Mouse (Mus musculus): ENCODE results near the gene Dcdc2b. TPM values are rescaled to one million over a fixed set of nuclear protein-coding genes. Genes with fewer than 3 reads are reported as not detected.

The Dcdc2b gene
- 0.28 and 0.47 TPM in 2 replicates for polyA plus RNA-seq (2012; rRNA removed)
- polyA plus RNA-seq (2014; fragmentation: Nextera tagmentation; extraction: Ambion mirVana): 0.19 and 0.61 TPM in 2 replicates

DNA sequence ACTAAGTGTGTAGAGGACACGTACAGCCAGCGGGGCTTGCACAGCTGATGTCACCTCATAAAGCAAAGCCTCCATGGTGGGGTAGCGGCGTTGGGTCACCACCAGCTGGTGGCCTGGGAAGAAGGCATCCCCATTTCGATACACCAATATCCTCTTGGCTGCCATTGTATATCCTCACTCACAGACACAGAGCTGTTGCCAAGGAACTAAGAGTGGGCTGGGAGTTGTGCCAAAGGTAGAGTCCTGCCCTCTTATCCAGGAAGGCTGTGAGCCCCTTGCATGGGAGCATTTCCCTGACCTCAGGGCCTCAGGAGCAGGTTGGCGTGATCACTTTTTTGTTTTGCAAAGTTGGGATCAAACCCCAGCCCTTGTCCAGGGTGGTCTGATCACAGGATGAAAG is at the start of gene Dcdc2b:
TSS of gene Dcdc2b (minus strand) at position 165 of the 400 bp plus-strand sequence.
- H3K4me3 ChIP-seq (ENCODE audit: insufficient read depth in 1 of 2, low read depth in 2 of 2, low read length in 2 of 2): no peak within 1 kb of the TSS
- TF ChIP-seq EP300 (IDR thresholded peaks at IDR 0.05; ENCODE audit: low read depth): no peak
- no peak for TF ChIP-seq CTCF (IDR thresholded peaks at IDR 0.05; ENCODE audit: low read depth)
- no peaks in the 10 kb centered on the region for H3K9me3 ChIP-seq (ENCODE audit: control insufficient read depth, low read length)
- ATAC-seq (ENCODE audit: insufficient read depth): no peak
- H3K4me2 ChIP-seq (ENCODE audit: low read depth): no peak within 1 kb of the TSS
- no peaks in the 10 kb centered on the region for H3K27me3 ChIP-seq (ENCODE audit: control insufficient read depth, insufficient read depth, low read length)
- H3K27ac ChIP-seq: no peak within 1 kb of the TSS
- 76% methylated on average over 6 of the region's 6 CpGs for WGBS (ENCODE audit: insufficient replicate concordance)
- H3K9ac ChIP-seq (replicated peaks): no peak within 1 kb of the TSS
- peaks cover 4% of the 10 kb centered on the region for H3K36me3 ChIP-seq (replicated peaks; ENCODE audit: control insufficient read depth, insufficient read depth, low read depth)
- peaks cover 5% of the 10 kb centered on the region in 2 experiments for H3K4me1 ChIP-seq (replicated peaks; ENCODE audit: control insufficient read depth in 2 of 2, insufficient read depth in 2 of 2, low read length in 1 of 2)
- DNase-seq (ENCODE audit: low read depth in 3 of 3, low spot score in 3 of 3): no peak

DNA sequence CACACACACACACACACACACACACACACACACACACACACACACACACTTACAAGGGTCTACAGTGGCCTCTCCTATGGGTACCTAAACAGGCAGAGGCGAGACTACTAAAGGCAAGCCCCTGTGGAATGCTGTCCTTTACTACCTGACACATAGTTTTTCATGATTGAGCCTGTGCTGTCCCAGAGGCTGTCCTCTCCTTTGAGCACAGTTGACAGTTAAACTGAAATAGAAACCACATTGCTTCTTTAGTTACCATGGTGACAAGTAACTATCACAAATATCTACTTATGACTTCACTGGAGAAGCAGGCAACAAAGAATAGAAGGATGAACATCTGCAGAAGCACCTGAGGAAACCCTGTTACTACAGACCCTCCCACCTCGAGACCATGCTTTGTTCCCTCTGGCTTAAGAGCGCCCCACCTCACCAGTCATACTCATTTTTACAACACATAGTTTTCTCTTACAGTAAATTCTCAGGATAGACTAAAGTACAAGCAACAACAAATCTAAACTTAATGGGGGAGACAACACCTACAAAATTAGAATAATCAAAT is 48.3 kb upstream of the Dcdc2b start:
- TF ChIP-seq CTCF (IDR thresholded peaks at IDR 0.05; ENCODE audit: low read depth): no peak
- no peak for TF ChIP-seq EP300 (IDR thresholded peaks at IDR 0.05; ENCODE audit: low read depth)
- peaks cover 19% of the 10 kb centered on the region for H3K36me3 ChIP-seq (replicated peaks; ENCODE audit: control insufficient read depth, insufficient read depth, low read depth)
- DNase-seq (ENCODE audit: low read depth in 3 of 3, low spot score in 3 of 3) (no peak), ATAC-seq (ENCODE audit: insufficient read depth) (no peak)
- no peak overlapping the region for H3K4me3 ChIP-seq (ENCODE audit: insufficient read depth in 1 of 2, low read depth in 2 of 2, low read length in 2 of 2)
- WGBS (ENCODE audit: insufficient replicate concordance): 72% methylated on average over 3 of the region's 3 CpGs
- no peak overlapping the region for H3K4me2 ChIP-seq (ENCODE audit: low read depth)
- no peaks in the 10 kb centered on the region for H3K4me1 ChIP-seq (replicated peaks; ENCODE audit: control insufficient read depth in 2 of 2, insufficient read depth in 2 of 2, low read length in 1 of 2)
- H3K9me3 ChIP-seq (ENCODE audit: control insufficient read depth, low read length): no peaks in the 10 kb centered on the region
- no peak overlapping the region for H3K9ac ChIP-seq (replicated peaks)
- H3K27me3 ChIP-seq (ENCODE audit: control insufficient read depth, insufficient read depth, low read length): no peaks in the 10 kb centered on the region
- H3K27ac ChIP-seq: no peak overlapping the region

DNA sequence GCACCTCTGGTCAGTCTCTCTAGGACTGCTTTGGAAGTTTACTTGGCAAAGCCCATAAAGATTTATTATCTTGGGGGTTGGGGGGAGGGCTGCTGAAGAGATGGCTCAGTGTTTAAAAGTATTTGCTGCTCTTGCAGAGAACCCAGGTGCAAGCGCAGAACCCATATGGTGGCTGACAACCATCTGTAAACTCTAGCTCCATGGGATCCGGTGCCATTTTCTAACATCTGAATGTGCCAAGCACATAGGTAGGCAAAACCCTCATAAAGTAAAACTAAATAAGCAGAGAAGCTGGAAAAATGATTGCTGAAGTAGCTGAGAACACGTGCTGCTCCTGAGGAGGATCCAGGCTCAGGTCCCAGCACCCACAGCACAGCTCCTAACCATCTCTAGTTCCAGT is 47.5 kb upstream of the Dcdc2b start:
- WGBS (ENCODE audit: insufficient replicate concordance): 85% methylated on average over 3 of the region's 3 CpGs

DNA sequence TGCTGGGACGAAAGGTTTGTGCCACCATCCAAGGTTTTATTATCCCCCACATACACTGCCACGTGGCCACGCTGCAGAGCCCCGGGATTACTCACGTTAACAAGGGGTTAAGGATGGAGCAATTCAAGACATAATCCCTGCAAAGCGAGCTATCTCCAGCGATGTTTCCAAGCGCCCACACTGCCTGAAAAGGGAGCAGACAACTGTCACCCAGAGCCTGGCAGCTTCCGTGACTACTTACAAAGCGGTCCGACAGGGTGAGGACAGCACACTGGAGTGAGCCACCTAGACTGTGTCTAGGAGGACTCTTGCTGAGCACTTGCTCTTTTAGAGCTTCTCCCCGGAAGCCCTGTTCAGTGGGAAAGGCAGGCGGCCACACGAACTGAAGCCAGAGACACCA is 40.7 kb upstream of the Dcdc2b start:
- DNase-seq (ENCODE audit: low read depth in 3 of 3, low spot score in 3 of 3) (no peak), ATAC-seq (ENCODE audit: insufficient read depth) (no peak)
- Histone ChIP-seq H3K27me3 (ENCODE audit: control insufficient read depth, insufficient read depth, low read length) (no peaks in the 10 kb centered on the region), H3K36me3 (replicated peaks; ENCODE audit: control insufficient read depth, insufficient read depth, low read depth) (peaks cover 56% of the 10 kb centered on the region), H3K4me1 (replicated peaks; ENCODE audit: control insufficient read depth in 2 of 2, insufficient read depth in 2 of 2, low read length in 1 of 2) (no peaks in the 10 kb centered on the region), H3K4me2 (ENCODE audit: low read depth) (no peak overlapping the region), H3K9me3 (ENCODE audit: control insufficient read depth, low read length) (no peaks in the 10 kb centered on the region), H3K9ac (replicated peaks) (no peak overlapping the region), H3K4me3 (ENCODE audit: insufficient read depth in 1 of 2, low read depth in 2 of 2, low read length in 2 of 2) (no peak overlapping the region), H3K27ac (no peak overlapping the region)
- TF ChIP-seq EP300 (IDR thresholded peaks at IDR 0.05; ENCODE audit: low read depth) (no peak), CTCF (IDR thresholded peaks at IDR 0.05; ENCODE audit: low read depth) (no peak)
- WGBS (ENCODE audit: insufficient replicate concordance): 76% methylated on average over 14 of the region's 14 CpGs

More for the DNA sequence above, 47.5 kb upstream of the Dcdc2b start:
- Histone ChIP-seq H3K4me3 (ENCODE audit: insufficient read depth in 1 of 2, low read depth in 2 of 2, low read length in 2 of 2) (no peak overlapping the region), H3K27me3 (ENCODE audit: control insufficient read depth, insufficient read depth, low read length) (no peaks in the 10 kb centered on the region), H3K36me3 (replicated peaks; ENCODE audit: control insufficient read depth, insufficient read depth, low read depth) (peaks cover 24% of the 10 kb centered on the region), H3K27ac (no peak overlapping the region), H3K9me3 (ENCODE audit: control insufficient read depth, low read length) (no peaks in the 10 kb centered on the region), H3K4me2 (ENCODE audit: low read depth) (no peak overlapping the region), H3K4me1 (replicated peaks; ENCODE audit: control insufficient read depth in 2 of 2, insufficient read depth in 2 of 2, low read length in 1 of 2) (no peaks in the 10 kb centered on the region), H3K9ac (replicated peaks) (no peak overlapping the region)
- no peak for TF ChIP-seq EP300 (IDR thresholded peaks at IDR 0.05; ENCODE audit: low read depth)
- TF ChIP-seq CTCF (IDR thresholded peaks at IDR 0.05; ENCODE audit: low read depth): no peak
- ATAC-seq (ENCODE audit: insufficient read depth) (no peak), DNase-seq (ENCODE audit: low read depth in 3 of 3, low spot score in 3 of 3) (no peak)

DNA sequence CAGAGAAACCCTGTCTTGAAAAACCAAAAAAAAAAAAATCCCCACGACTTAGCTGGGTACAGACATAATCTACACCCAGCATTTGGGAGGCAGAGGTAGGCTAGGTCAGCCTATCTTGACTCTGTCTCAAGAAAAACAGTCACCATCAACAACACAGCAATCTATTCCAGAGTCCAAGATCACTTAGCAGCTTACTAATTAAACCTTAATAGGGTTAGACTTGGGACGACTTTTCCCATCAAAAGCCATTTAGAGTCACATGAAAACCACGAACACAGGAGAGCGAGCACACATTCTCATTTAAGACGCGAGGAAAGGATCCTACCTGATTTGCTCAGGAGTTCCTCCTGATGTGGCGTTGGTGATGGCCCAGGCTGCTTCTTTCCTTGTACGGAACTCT is 36.3 kb upstream of the Dcdc2b start:
- Histone ChIP-seq H3K4me3 (ENCODE audit: insufficient read depth in 1 of 2, low read depth in 2 of 2, low read length in 2 of 2) (no peak overlapping the region), H3K27ac (no peak overlapping the region), H3K27me3 (ENCODE audit: control insufficient read depth, insufficient read depth, low read length) (no peaks in the 10 kb centered on the region), H3K4me1 (replicated peaks; ENCODE audit: control insufficient read depth in 2 of 2, insufficient read depth in 2 of 2, low read length in 1 of 2) (no peaks in the 10 kb centered on the region), H3K9me3 (ENCODE audit: control insufficient read depth, low read length) (no peaks in the 10 kb centered on the region), H3K4me2 (ENCODE audit: low read depth) (no peak overlapping the region), H3K36me3 (replicated peaks; ENCODE audit: control insufficient read depth, insufficient read depth, low read depth) (peaks cover 53% of the 10 kb centered on the region), H3K9ac (replicated peaks) (no peak overlapping the region)
- WGBS (ENCODE audit: insufficient replicate concordance): 87% methylated on average over 8 of the region's 8 CpGs
- TF ChIP-seq CTCF (IDR thresholded peaks at IDR 0.05; ENCODE audit: low read depth) (no peak), EP300 (IDR thresholded peaks at IDR 0.05; ENCODE audit: low read depth) (no peak)
- no peak for DNase-seq (ENCODE audit: low read depth in 3 of 3, low spot score in 3 of 3)
- ATAC-seq (ENCODE audit: insufficient read depth): no peak
